Mouse (Mus musculus) lung, embryonic 16.5 days (tissue): ENCODE results near the gene Man2a1. TPM values are rescaled to one million over a fixed set of nuclear protein-coding genes. Genes with fewer than 3 reads are reported as not detected.

ENCODE experiments used
- ATAC-seq: fragments of 200-750 bp; cut with Nextera tagmentation; 2 replicates; pipeline ENCODE4 v1.8.0; 2017; ENCODE audit warnings: low read depth, mild to moderate bottlenecking, moderate library complexity
- H3K27ac ChIP-seq: fragments of 300-500 bp; sonication (generic); 2 replicates; pipeline ENCODE4 v1.5.1; 2014; ENCODE audit warnings: mild to moderate bottlenecking, control low read depth, low read length
- H3K27me3 ChIP-seq: fragments of 300-500 bp; sonication (generic); 2 replicates; pipeline ENCODE4 v1.6.1; 2014; ENCODE audit warnings: low read depth, low read length, mixed read lengths; ENCODE audit not compliant: control insufficient read depth, insufficient read depth
- H3K36me3 ChIP-seq: fragments of 300-500 bp; sonication (generic); 2 replicates; pipeline ENCODE4 v1.6.1; 2014; ENCODE audit warnings: low read length; ENCODE audit not compliant: control insufficient read depth, insufficient read depth
- H3K4me1 ChIP-seq: fragments of 300-500 bp; sonication (generic); replicated peaks from 2 replicates; pipeline ENCODE4 v1.6.1; 2014; ENCODE audit warnings: low read length, mixed read lengths; ENCODE audit not compliant: control insufficient read depth, insufficient read depth
- H3K4me2 ChIP-seq: fragments of 300-500 bp; sonication (generic); 2 replicates; pipeline ENCODE4 v1.6.1; 2014; ENCODE audit warnings: low read depth, low read length, control low read depth
- H3K4me3 ChIP-seq: fragments of 300-500 bp; sonication (generic); 2 replicates; pipeline ENCODE4 v1.5.1; 2014; ENCODE audit warnings: mild to moderate bottlenecking, low read length, control low read depth
- H3K9ac ChIP-seq: fragments of 300-500 bp; sonication (generic); 2 replicates; pipeline ENCODE4 v1.6.1; 2014; ENCODE audit warnings: low read length, control low read depth
- H3K9me3 ChIP-seq: fragments of 300-500 bp; sonication (generic); 2 replicates; pipeline ENCODE4 v1.6.1; 2016; ENCODE audit warnings: low read length; ENCODE audit not compliant: control insufficient read depth
- WGBS: fragments of 180-500 bp; shearing (Covaris S2); extraction: QIAGEN DNeasy Blood & Tissue Kit; methylation state at CpG from one replicate; pipeline ENCODE4 v1.1.7; 2014; 5-methylcytosine and 5-hydroxymethylcytosine counted together
- polyA plus RNA-seq: library from polyadenylated mRNA; unstranded; fragments of >200 nt; fragmentation: Nextera tagmentation; extraction: Ambion mirVana; gene quantifications from 2 replicates; pipeline ENCODE4 v1.2.1, GENCODE M21; 2015

The Man2a1 gene
- polyA plus RNA-seq, 1 experiment from 2014 or later, result 8.8 TPM

DNA sequence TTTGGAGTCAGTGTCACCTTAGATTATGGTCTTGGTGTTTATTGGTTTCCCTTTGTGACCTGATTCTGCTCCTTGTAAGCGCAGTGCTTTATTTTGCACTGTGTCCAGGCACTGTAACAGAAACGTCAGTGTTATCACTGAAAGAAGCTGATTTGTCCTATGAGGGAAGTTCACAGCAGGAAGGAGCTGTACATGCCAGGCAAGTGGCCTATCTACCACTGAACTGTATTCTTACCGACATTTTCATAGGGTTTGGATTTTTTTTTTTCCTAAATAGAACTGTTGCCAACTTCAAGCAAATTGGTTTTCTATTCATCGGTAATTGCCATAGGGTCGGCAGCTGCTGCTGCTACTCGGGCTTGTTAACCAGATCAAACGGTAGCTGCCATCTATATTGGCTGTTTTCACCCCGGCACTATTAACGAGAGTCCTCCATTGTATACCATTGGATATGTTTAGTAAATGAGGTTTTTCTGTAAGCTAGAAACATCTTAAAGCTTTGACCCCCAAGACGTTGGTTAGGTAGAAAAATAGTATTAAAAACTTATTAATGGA is 96.8 kb downstream of the Man2a1 start:
- WGBS, result 84% methylated on average over 10 of the region's 10 CpGs
- Histone ChIP-seq H3K9ac (no peak overlapping the region), H3K4me2 (no peak overlapping the region), H3K4me3 (no peak overlapping the region), H3K27ac (no peak overlapping the region), H3K27me3 (no peaks in the 10 kb centered on the region), H3K9me3 (no peaks in the 10 kb centered on the region), H3K36me3 (0 out of 2 replicates have a peak, but pooled peaks cover 3% of the 10 kb centered on the region), H3K4me1 (no peaks in the 10 kb centered on the region)
- ATAC-seq, result no peak

DNA sequence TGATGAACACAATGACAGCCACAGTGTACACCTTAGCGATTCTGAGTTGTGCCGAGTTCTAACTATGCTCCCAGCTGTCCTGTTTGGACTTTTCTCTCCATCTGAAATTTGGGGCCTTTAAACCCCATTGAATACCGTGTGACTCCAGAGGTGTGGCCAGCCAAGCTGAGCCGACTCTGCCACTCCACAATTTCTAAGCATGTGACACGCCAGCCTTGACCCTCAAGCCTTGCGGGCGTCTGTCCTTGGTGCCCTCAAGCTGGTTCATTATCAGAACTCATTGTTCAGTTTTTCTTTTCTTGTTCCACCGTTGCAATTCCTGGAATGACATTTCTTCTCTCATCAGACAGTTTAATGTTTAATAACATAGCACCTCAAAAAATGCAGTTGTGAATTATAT is 98.0 kb downstream of the Man2a1 start:
- 81% methylated on average over 8 of the region's 8 CpGs for WGBS
- Histone ChIP-seq H3K4me2 (no peak overlapping the region), H3K9ac (no peak overlapping the region), H3K27ac (no peak overlapping the region), H3K4me1 (no peaks in the 10 kb centered on the region), H3K9me3 (no peaks in the 10 kb centered on the region), H3K27me3 (no peaks in the 10 kb centered on the region), H3K4me3 (no peak overlapping the region), H3K36me3 (0 out of 2 replicates have a peak, but pooled peaks cover 3% of the 10 kb centered on the region)
- no peak for ATAC-seq

DNA sequence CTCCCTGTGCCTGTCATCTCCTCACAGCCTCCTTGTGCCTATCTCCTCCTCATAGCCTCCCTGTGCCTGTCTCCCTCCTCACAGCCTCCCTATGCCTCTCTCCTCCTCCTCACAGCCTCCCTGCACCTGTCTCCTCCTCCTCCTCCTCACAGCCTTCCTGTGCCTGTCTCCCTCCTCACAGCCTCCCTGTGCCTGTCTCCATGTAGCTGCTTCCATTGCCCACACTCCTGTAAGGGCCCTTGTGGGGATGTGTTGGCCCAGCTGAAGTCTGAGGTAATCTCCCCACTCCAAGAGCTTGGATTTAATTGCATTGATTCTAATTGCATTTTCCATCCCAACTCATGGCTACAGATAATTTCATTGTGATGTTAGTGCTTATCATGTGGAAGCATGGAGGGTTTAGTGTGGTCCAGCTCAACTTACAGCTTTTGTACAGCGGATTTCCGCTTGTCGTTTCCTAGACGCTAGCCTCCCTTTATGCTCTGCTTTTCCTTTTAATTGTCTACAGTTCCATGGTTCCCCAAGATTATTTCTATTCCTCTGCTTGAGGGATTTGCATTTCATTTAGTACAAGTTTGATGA is 103.2 kb downstream of the Man2a1 start:
- no peak for ATAC-seq

DNA sequence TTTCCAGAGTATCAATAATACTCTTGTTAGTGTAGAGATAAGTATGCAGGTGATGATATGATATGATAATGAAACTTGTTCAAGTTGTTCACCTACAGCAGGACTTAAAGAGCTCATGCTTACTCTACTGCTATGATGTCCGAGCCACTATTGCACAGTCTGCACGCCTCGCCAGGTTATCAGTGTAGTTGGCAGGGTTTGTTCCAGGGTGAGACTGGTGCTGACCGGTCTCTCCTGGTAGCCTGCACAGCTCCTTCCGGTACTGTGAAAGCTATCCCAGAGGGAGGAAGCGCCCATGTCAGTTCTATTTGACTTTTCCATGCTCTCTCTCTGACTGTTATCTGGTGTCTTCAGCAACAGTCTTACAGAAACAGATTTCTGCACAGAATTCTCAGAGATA is 107.0 kb downstream of the Man2a1 start:
- Histone ChIP-seq H3K4me1 (no peaks in the 10 kb centered on the region), H3K9me3 (no peaks in the 10 kb centered on the region), H3K4me2 (no peak overlapping the region), H3K27me3 (no peaks in the 10 kb centered on the region), H3K4me3 (no peak overlapping the region), H3K27ac (no peak overlapping the region), H3K9ac (no peak overlapping the region), H3K36me3 (no peaks in the 10 kb centered on the region)
- no peak for ATAC-seq
- 89% methylated on average over 6 of the region's 6 CpGs for WGBS

More for the DNA sequence above, 103.2 kb downstream of the Man2a1 start:
- H3K9me3 ChIP-seq, result no peaks in the 10 kb centered on the region
- no peak overlapping the region for H3K9ac ChIP-seq
- 92% methylated on average over 4 of the region's 4 CpGs for WGBS
- H3K4me2 ChIP-seq, result no peak overlapping the region
- H3K36me3 ChIP-seq, result no peaks in the 10 kb centered on the region
- no peak overlapping the region for H3K27ac ChIP-seq
- H3K4me1 ChIP-seq, result no peaks in the 10 kb centered on the region
- no peak overlapping the region for H3K4me3 ChIP-seq
- H3K27me3 ChIP-seq, result no peaks in the 10 kb centered on the region

DNA sequence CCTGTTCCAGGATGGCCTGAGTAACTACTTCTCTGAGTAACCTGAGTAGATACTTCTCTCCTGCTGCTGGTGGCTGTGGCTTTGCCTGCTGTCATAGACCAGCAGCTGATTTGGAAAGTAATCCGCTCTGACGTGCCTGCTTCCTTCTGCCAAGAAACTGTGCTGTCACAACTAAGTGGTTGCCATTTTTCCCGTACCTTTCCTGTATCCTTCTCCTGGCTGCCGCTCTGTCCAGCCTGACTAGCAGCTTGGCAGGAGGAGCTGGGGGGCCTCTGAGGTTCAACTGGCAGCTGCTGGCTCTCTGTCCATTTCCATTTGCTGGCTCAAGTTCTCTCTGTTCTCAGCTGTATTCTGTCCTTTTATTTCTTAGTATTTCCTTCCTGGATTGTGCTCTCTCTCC is 115.8 kb downstream of the Man2a1 start:
- no peaks in the 10 kb centered on the region for H3K9me3 ChIP-seq
- ATAC-seq, result peak; percentile 55

DNA sequence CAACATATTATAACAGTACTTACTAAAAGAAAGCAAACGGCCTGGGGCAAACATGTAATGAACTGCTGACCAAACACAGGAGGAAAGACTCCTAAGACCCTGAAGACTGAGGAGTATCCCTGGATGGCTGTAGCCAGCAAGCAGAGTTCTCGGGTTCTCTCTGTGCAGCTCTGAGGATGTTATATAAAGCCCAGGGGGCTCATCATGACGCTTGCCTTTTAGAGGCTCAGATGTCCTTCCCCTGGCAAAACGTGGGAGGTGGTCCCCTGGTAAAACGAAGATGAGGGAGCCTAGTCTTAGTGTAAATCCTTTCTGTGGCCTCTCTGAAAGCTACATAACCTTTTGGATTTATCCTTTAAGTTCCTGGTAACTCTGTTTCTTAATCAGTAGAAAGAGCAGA is 119.2 kb downstream of the Man2a1 start:
- 70% methylated on average over 5 of the region's 5 CpGs for WGBS
- no peak overlapping the region for H3K4me3 ChIP-seq
- no peak for ATAC-seq

More for the DNA sequence above, 115.8 kb downstream of the Man2a1 start:
- Histone ChIP-seq H3K9ac (no peak overlapping the region), H3K36me3 (peaks cover 2% of the 10 kb centered on the region; the same call in 1 of the 2 replicates), H3K4me3 (no peak overlapping the region), H3K4me2 (no peak overlapping the region), H3K27me3 (no peaks in the 10 kb centered on the region), H3K4me1 (peaks cover 5% of the 10 kb centered on the region; the same call in 1 of the 2 replicates), H3K27ac (peak overlapping the region; percentile 48)
- WGBS, result 65% methylated on average over 4 of the region's 4 CpGs

DNA sequence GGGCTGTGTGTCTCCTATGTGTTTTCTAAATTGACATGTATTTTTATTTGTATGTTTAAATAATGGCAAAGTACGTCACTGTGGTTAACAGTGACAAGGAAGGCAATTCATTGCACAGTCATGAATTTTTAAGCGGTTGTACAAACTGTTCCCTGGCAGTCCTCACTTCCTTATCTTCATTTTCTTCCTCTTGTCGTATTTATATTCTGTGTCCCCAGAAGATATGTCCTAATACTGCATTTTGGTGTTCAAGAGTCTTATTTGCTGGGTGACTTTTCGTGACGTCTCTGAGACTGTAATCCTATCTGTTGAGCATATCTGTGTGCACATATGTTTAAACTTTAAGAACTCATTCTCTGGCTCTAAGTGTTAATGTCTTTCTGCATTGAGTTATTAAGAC is 120.6 kb downstream of the Man2a1 start:
- Histone ChIP-seq H3K27ac (no peak overlapping the region), H3K9me3 (no peaks in the 10 kb centered on the region), H3K4me3 (no peak overlapping the region), H3K36me3 (peaks cover 2% of the 10 kb centered on the region; the same call in 1 of the 2 replicates), H3K27me3 (no peaks in the 10 kb centered on the region), H3K9ac (no peak overlapping the region), H3K4me1 (peaks cover 4% of the 10 kb centered on the region), H3K4me2 (no peak overlapping the region)
- peak; percentile 38; the same call in 1 of the 2 replicates for ATAC-seq
- WGBS, result 51% methylated on average over 5 of the region's 5 CpGs

More for the DNA sequence above, 119.2 kb downstream of the Man2a1 start:
- H3K27me3 ChIP-seq, result no peaks in the 10 kb centered on the region
- peaks cover 5% of the 10 kb centered on the region for H3K4me1 ChIP-seq
- no peak overlapping the region for H3K4me2 ChIP-seq
- no peaks in the 10 kb centered on the region for H3K9me3 ChIP-seq
- no peak overlapping the region for H3K9ac ChIP-seq
- H3K27ac ChIP-seq, result no peak overlapping the region
- peaks cover 2% of the 10 kb centered on the region; the same call in 1 of the 2 replicates for H3K36me3 ChIP-seq

DNA sequence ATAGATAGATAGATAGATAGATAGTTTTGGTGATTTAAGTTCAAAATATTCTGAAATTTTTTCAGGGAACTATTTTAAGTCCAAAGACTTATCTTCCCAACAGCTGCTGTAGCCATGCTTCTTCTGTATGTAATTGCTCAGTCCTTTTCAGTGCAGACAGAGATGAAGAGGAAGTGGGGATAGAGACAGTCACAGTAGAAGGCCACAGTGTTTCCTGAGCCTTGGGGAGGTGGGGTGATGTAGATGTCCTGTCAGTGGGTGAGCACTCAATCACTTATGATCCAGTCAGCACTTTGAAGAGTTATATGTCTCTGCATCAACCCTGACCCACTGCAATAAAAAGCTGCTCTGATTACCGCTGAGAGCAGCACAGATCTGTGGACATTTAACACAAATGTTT is 122.6 kb downstream of the Man2a1 start:
- WGBS, result 77% methylated on average over 1 of the region's 1 CpGs
- Histone ChIP-seq H3K4me3 (no peak overlapping the region), H3K27me3 (no peaks in the 10 kb centered on the region), H3K27ac (no peak overlapping the region), H3K4me2 (no peak overlapping the region), H3K36me3 (peaks cover 2% of the 10 kb centered on the region; the same call in 1 of the 2 replicates), H3K9ac (no peak overlapping the region), H3K9me3 (no peaks in the 10 kb centered on the region), H3K4me1 (no peaks in the 10 kb centered on the region; the same call in none of the 2 replicates)
- ATAC-seq, result no peak

DNA sequence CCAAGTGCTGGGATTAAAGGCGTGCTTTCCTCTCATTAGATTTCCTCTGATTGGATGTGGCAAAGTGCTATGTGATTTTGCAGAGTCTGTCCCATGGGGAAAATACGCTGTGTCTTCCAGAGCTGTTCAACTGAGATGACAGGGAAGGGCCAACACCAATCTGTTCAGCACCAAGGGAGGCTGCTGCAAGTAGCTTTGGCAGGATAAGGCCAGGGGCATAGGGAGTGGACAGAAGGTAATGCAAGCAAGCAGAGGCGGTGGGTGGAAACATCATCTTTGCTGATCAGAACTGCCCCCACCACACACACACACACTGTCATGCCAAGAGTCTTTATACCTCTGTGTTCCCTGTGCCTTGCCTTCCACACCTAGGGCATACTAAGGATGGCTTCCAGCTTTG is 124.7 kb downstream of the Man2a1 start:
- H3K36me3 ChIP-seq, result 0 out of 2 replicates have a peak, but pooled peaks cover 2% of the 10 kb centered on the region
- no peaks in the 10 kb centered on the region; the same call in none of the 2 replicates for H3K4me1 ChIP-seq
- no peak overlapping the region for H3K9ac ChIP-seq
- H3K4me2 ChIP-seq, result no peak overlapping the region
- H3K4me3 ChIP-seq, result no peak overlapping the region
- no peak overlapping the region for H3K27ac ChIP-seq
- H3K27me3 ChIP-seq, result no peaks in the 10 kb centered on the region
- H3K9me3 ChIP-seq, result no peaks in the 10 kb centered on the region
- ATAC-seq, result no peak
- WGBS, result 89% methylated on average over 3 of the region's 3 CpGs
